Mouse (Mus musculus) hindbrain, embryonic 11.5 days (tissue): ENCODE results near the gene Bag5. TPM values are rescaled to one million over a fixed set of nuclear protein-coding genes. Genes with fewer than 3 reads are reported as not detected.
A peak's percentile ranks its signal among the peaks of the same experiment; 100 is the strongest.

Source experiments
- ATAC-seq: fragments of 200-750 bp; cut with Nextera tagmentation; 2 replicates; pipeline ENCODE4 v1.8.0; 2017; ENCODE audit warnings: mild to moderate bottlenecking, moderate TSS enrichment, moderate library complexity; ENCODE audit not compliant: low FRiP score
- DNase-seq: peaks from one replicate; pipeline ENCODE4 v3.0.0-alpha.2; 2015; ENCODE audit warnings: low spot score
- H3K27ac ChIP-seq: fragments of 300-500 bp; sonication (generic); 2 replicates; pipeline ENCODE4 v1.5.1; 2014; ENCODE audit warnings: mild to moderate bottlenecking, low read depth, low read length
- H3K27me3 ChIP-seq: fragments of 300-500 bp; sonication (generic); 2 replicates; pipeline ENCODE4 v1.6.1; 2014; ENCODE audit warnings: mild to moderate bottlenecking, low read length, moderate library complexity, mixed read lengths; ENCODE audit not compliant: control insufficient read depth, insufficient read depth
- H3K36me3 ChIP-seq: fragments of 300-500 bp; sonication (generic); 2 replicates; pipeline ENCODE4 v1.6.1; 2014; ENCODE audit warnings: mild to moderate bottlenecking, low read length, moderate library complexity, mixed read lengths; ENCODE audit not compliant: control insufficient read depth, insufficient read depth
- H3K4me1 ChIP-seq: fragments of 300-500 bp; sonication (generic); replicated peaks from 2 replicates; pipeline ENCODE4 v1.6.1; 2014; ENCODE audit warnings: low read length, mixed read lengths; ENCODE audit not compliant: control insufficient read depth, insufficient read depth
- H3K4me2 ChIP-seq: fragments of 300-500 bp; sonication (generic); replicated peaks from 2 replicates; pipeline ENCODE4 v1.6.1; 2014; ENCODE audit warnings: mild to moderate bottlenecking, low read depth, low read length
- H3K4me3 ChIP-seq: fragments of 300-500 bp; sonication (generic); 2 replicates; pipeline ENCODE4 v1.5.1; 2014; ENCODE audit warnings: low read depth, low read length
- H3K9ac ChIP-seq: fragments of 300-500 bp; sonication (generic); 2 replicates; pipeline ENCODE4 v1.6.1; 2014; ENCODE audit warnings: low read depth, low read length
- H3K9me3 ChIP-seq: fragments of 300-500 bp; sonication (generic); 2 replicates; pipeline ENCODE4 v1.6.1; 2016; ENCODE audit warnings: low read length; ENCODE audit not compliant: control insufficient read depth
- WGBS: fragments of 180-500 bp; shearing (Covaris S2); extraction: QIAGEN DNeasy Blood & Tissue Kit; methylation state at CpG from one replicate; pipeline ENCODE4 v1.1.7; 2014; 5-methylcytosine and 5-hydroxymethylcytosine counted together
- polyA plus RNA-seq: library from polyadenylated mRNA; unstranded; fragments of >200 nt; fragmentation: Nextera tagmentation; extraction: Ambion mirVana; gene quantifications from 2 replicates; pipeline ENCODE4 v1.2.1, GENCODE M21; 2014

The Bag5 gene
- polyA plus RNA-seq, 1 experiment from 2014 or later: 61.5 TPM

- Histone ChIP-seq H3K27ac (no peak overlapping the region), H3K4me3 (no peak overlapping the region), H3K4me1 (peaks cover 23% of the 10 kb centered on the region), H3K9me3 (no peaks in the 10 kb centered on the region), H3K36me3 (no peaks in the 10 kb centered on the region), H3K4me2 (no peak overlapping the region), H3K9ac (no peak overlapping the region), H3K27me3 (no peaks in the 10 kb centered on the region)
- ATAC-seq (no peak), DNase-seq (no peak)
- WGBS: 75% methylated on average over 6 of the region's 6 CpGs
Measured at GRCm38 (mm10) chr12:111698346-111698913, 14.6 kb downstream of the Bag5 start.

GRCm38 (mm10) chr12:111697708-111698107, 15.3 kb downstream of the Bag5 start:
- Histone ChIP-seq H3K9me3 (no peaks in the 10 kb centered on the region), H3K27me3 (no peaks in the 10 kb centered on the region), H3K4me3 (no peak overlapping the region), H3K36me3 (no peaks in the 10 kb centered on the region), H3K4me1 (peaks cover 29% of the 10 kb centered on the region), H3K27ac (no peak overlapping the region), H3K9ac (no peak overlapping the region), H3K4me2 (no peak overlapping the region)
- ATAC-seq (no peak), DNase-seq (no peak)
- WGBS: 74% methylated on average over 4 of the region's 4 CpGs

- H3K9me3 ChIP-seq: no peaks in the 10 kb centered on the region
- 19% methylated on average over 6 of the region's 6 CpGs for WGBS
- no peak overlapping the region for H3K4me3 ChIP-seq
- DNase-seq (peak; percentile 88), ATAC-seq (no peak)
- peak overlapping the region; percentile 90; the same call in 1 of the 2 replicates for H3K27ac ChIP-seq
- no peaks in the 10 kb centered on the region for H3K27me3 ChIP-seq
- no peaks in the 10 kb centered on the region for H3K36me3 ChIP-seq
- peaks cover 37% of the 10 kb centered on the region for H3K4me1 ChIP-seq
- H3K4me2 ChIP-seq: no peak overlapping the region
- peak overlapping the region; percentile 24; the same call in 1 of the 2 replicates for H3K9ac ChIP-seq
Measured at GRCm38 (mm10) chr12:111696239-111696638, 16.8 kb downstream of the Bag5 start.

- Histone ChIP-seq H3K4me1 (peaks cover 47% of the 10 kb centered on the region), H3K9ac (peak overlapping the region; percentile 44), H3K27ac (peak overlapping the region; percentile 90), H3K4me3 (no peak overlapping the region), H3K27me3 (no peaks in the 10 kb centered on the region), H3K9me3 (no peaks in the 10 kb centered on the region), H3K4me2 (peak overlapping the region; percentile 9), H3K36me3 (no peaks in the 10 kb centered on the region)
- DNase-seq: peak; percentile 67
- peak; percentile 52 for ATAC-seq
- WGBS: 34% methylated on average over 13 of the region's 13 CpGs
Measured at GRCm38 (mm10) chr12:111694880-111695804, 17.9 kb downstream of the Bag5 start.

GRCm38 (mm10) chr12:111694271-111694781, 18.7 kb downstream of the Bag5 start:
- 4% methylated on average over 12 of the region's 12 CpGs for WGBS
- no peaks in the 10 kb centered on the region for H3K27me3 ChIP-seq
- peak overlapping the region; percentile 37 for H3K9ac ChIP-seq
- ATAC-seq: peak; percentile 28
- H3K9me3 ChIP-seq: no peaks in the 10 kb centered on the region
- no peaks in the 10 kb centered on the region for H3K36me3 ChIP-seq
- H3K27ac ChIP-seq: peak overlapping the region; percentile 90
- peaks cover 47% of the 10 kb centered on the region for H3K4me1 ChIP-seq
- DNase-seq: no peak
- H3K4me3 ChIP-seq: 0 out of 2 replicates have a peak overlapping the region, but pooled peaks have one; percentile 10
- peak overlapping the region; percentile 9 for H3K4me2 ChIP-seq

GRCm38 (mm10) chr12:111693341-111694270, 19.5 kb downstream of the Bag5 start:
- ATAC-seq (peak; percentile 87), DNase-seq (peak; percentile 84)
- Histone ChIP-seq H3K9ac (peak overlapping the region; percentile 37), H3K9me3 (no peaks in the 10 kb centered on the region), H3K4me3 (0 out of 2 replicates have a peak overlapping the region, but pooled peaks have one; percentile 10), H3K4me2 (peak overlapping the region; percentile 9), H3K27me3 (no peaks in the 10 kb centered on the region), H3K36me3 (no peaks in the 10 kb centered on the region), H3K27ac (peak overlapping the region; percentile 90), H3K4me1 (peaks cover 47% of the 10 kb centered on the region)
- 8% methylated on average over 18 of the region's 18 CpGs for WGBS

GRCm38 (mm10) chr12:111692899-111693298, 20.2 kb downstream of the Bag5 start:
- 61% methylated on average over 5 of the region's 5 CpGs for WGBS
- DNase-seq (no peak), ATAC-seq (no peak)
- Histone ChIP-seq H3K9me3 (no peaks in the 10 kb centered on the region), H3K4me2 (no peak overlapping the region), H3K4me1 (peaks cover 49% of the 10 kb centered on the region), H3K27ac (peak overlapping the region; percentile 90), H3K9ac (peak overlapping the region; percentile 40), H3K27me3 (no peaks in the 10 kb centered on the region), H3K36me3 (no peaks in the 10 kb centered on the region), H3K4me3 (no peak overlapping the region)

- WGBS: 5% methylated on average over 5 of the region's 5 CpGs
- Histone ChIP-seq H3K4me3 (no peak overlapping the region), H3K27ac (peak overlapping the region; percentile 90), H3K9me3 (no peaks in the 10 kb centered on the region), H3K4me2 (no peak overlapping the region), H3K9ac (peak overlapping the region; percentile 31; the same call in 1 of the 2 replicates), H3K36me3 (no peaks in the 10 kb centered on the region), H3K27me3 (no peaks in the 10 kb centered on the region), H3K4me1 (peaks cover 54% of the 10 kb centered on the region)
- DNase-seq (peak; percentile 81), ATAC-seq (peak; percentile 41; the same call in 1 of the 2 replicates)
Measured at GRCm38 (mm10) chr12:111691346-111691872, 21.6 kb downstream of the Bag5 start.
